Mouse (Mus musculus) adrenal gland, adult 18-20 months (tissue): ENCODE data around the gene Slc37a3. TPM values are rescaled to one million over a fixed set of nuclear protein-coding genes. Genes with fewer than 3 reads are reported as not detected.
A peak's percentile ranks its signal among the peaks of the same experiment; 100 is the strongest.

ENCODE experiments used
- DNase-seq, 2 experiments: peaks; one replicate each; pipeline ENCODE4 v3.0.0; 2021 to 2022; ENCODE audit warnings: low spot score in 2 of 2
- total RNA-seq, 2 experiments: library from RNA; stranded (reverse); gene quantifications; 1 replicate in 1 of 2; 2 replicates in 1 of 2; pipeline ENCODE4 v1.2.3; 2021

The Slc37a3 gene
- total RNA-seq, 2 experiments from 2014 or later = 33.1 to 35.8 TPM

- DNase-seq = no peak
Observed at GRCm38 (mm10) chr6:39320286-39320685, 57.2 kb downstream of the Slc37a3 start.

GRCm38 (mm10) chr6:39319061-39319761 is 58.3 kb downstream of the Slc37a3 start:
- DNase-seq = peak; percentile 37 to 60

- no peak for DNase-seq
Observed at GRCm38 (mm10) chr6:39318631-39319010, 58.9 kb downstream of the Slc37a3 start.

GRCm38 (mm10) chr6:39317854-39318630 is 59.4 kb downstream of the Slc37a3 start:
- no peak for DNase-seq

GRCm38 (mm10) chr6:39316089-39316488 is 61.4 kb downstream of the Slc37a3 start:
- no peak for DNase-seq

- peak in 1 of 2 experiments; percentile 36 for DNase-seq
Observed at GRCm38 (mm10) chr6:39314461-39314860, 63.0 kb downstream of the Slc37a3 start.

- no peak for DNase-seq
Observed at GRCm38 (mm10) chr6:39311786-39312185, 65.7 kb downstream of the Slc37a3 start.

- no peak for DNase-seq
Observed at GRCm38 (mm10) chr6:39304371-39304874, 73.1 kb downstream of the Slc37a3 start.

GRCm38 (mm10) chr6:39301484-39301883 is 76.0 kb downstream of the Slc37a3 start:
- DNase-seq = no peak

- no peak for DNase-seq
Observed at GRCm38 (mm10) chr6:39297079-39297478, 80.4 kb downstream of the Slc37a3 start.

- DNase-seq = no peak
Observed at GRCm38 (mm10) chr6:39296474-39296873, 81.0 kb downstream of the Slc37a3 start.

GRCm38 (mm10) chr6:39295727-39296411 is 81.6 kb downstream of the Slc37a3 start:
- no peak for DNase-seq

- no peak for DNase-seq
Observed at GRCm38 (mm10) chr6:39289721-39290120, 87.8 kb downstream of the Slc37a3 start.

- DNase-seq = no peak
Observed at GRCm38 (mm10) chr6:39287782-39288181, 89.7 kb downstream of the Slc37a3 start.

GRCm38 (mm10) chr6:39286732-39287083 is 90.8 kb downstream of the Slc37a3 start:
- DNase-seq = no peak

- peak in 1 of 2 experiments; percentile 15 for DNase-seq
Observed at GRCm38 (mm10) chr6:39286053-39286731, 91.3 kb downstream of the Slc37a3 start.

- no peak for DNase-seq
Observed at GRCm38 (mm10) chr6:39284836-39285235, 92.6 kb downstream of the Slc37a3 start.
